Mouse (Mus musculus) midbrain, embryonic 14.5 days (tissue): ENCODE data around the gene Dlx5. TPM values are rescaled to one million over a fixed set of nuclear protein-coding genes. Genes with fewer than 3 reads are reported as not detected.

Source experiments
- ATAC-seq: fragments of 200-750 bp; cut with Nextera tagmentation; 2 replicates; pipeline ENCODE4 v1.8.0; 2017; ENCODE audit warnings: moderate number of reproducible peaks, moderate library complexity; ENCODE audit not compliant: low FRiP score, low TSS enrichment
- DNase-seq: peaks from one replicate; pipeline ENCODE4 v3.0.0-alpha.2; 2015
- H3K27ac ChIP-seq: fragments of 300-500 bp; sonication (generic); replicated peaks from 2 replicates; pipeline ENCODE4 v1.5.1; 2014; ENCODE audit warnings: mild to moderate bottlenecking, low read depth, low read length, moderate library complexity
- H3K27me3 ChIP-seq: fragments of 300-500 bp; sonication (generic); 2 replicates; pipeline ENCODE4 v1.6.1; 2014; ENCODE audit warnings: low read length, control low read depth, mixed read lengths; ENCODE audit not compliant: control insufficient read depth, insufficient read depth
- H3K36me3 ChIP-seq: fragments of 300-500 bp; sonication (generic); 2 replicates; pipeline ENCODE4 v1.6.1; 2014; ENCODE audit warnings: low read length, control low read depth; ENCODE audit not compliant: control insufficient read depth, insufficient read depth
- H3K4me1 ChIP-seq: fragments of 300-500 bp; sonication (generic); 2 replicates; pipeline ENCODE4 v1.6.1; 2014; ENCODE audit warnings: mild to moderate bottlenecking, antibody characterized with exemption, low read length, control low read depth; ENCODE audit not compliant: control insufficient read depth, insufficient read depth
- H3K4me2 ChIP-seq: fragments of 300-500 bp; sonication (generic); 2 replicates; pipeline ENCODE4 v1.6.1; 2014; ENCODE audit warnings: mild to moderate bottlenecking, low read length, moderate library complexity
- H3K4me3 ChIP-seq: fragments of 300-500 bp; sonication (generic); replicated peaks from 2 replicates; pipeline ENCODE4 v1.5.1; 2014; ENCODE audit warnings: low read depth, low read length
- H3K9ac ChIP-seq: fragments of 300-500 bp; sonication (generic); replicated peaks from 2 replicates; pipeline ENCODE4 v1.6.1; 2014; ENCODE audit warnings: mild to moderate bottlenecking, low read length, moderate library complexity
- H3K9me3 ChIP-seq: fragments of 300-500 bp; sonication (generic); 2 replicates; pipeline ENCODE4 v1.6.1; 2016; ENCODE audit warnings: low read length, control low read depth, mixed read lengths; ENCODE audit not compliant: control insufficient read depth
- WGBS: fragments of 180-500 bp; shearing (Covaris S2); extraction: QIAGEN DNeasy Blood & Tissue Kit; methylation state at CpG from one replicate; pipeline ENCODE4 v1.1.7; 2014; 5-methylcytosine and 5-hydroxymethylcytosine counted together
- polyA plus RNA-seq: library from polyadenylated mRNA; unstranded; fragments of >200 nt; fragmentation: Nextera tagmentation; extraction: Ambion mirVana; gene quantifications from 2 replicates; pipeline ENCODE4 v1.2.1, GENCODE M21; 2014

The Dlx5 gene
- polyA plus RNA-seq, 1 experiment from 2014 or later = 0.26 TPM

DNA sequence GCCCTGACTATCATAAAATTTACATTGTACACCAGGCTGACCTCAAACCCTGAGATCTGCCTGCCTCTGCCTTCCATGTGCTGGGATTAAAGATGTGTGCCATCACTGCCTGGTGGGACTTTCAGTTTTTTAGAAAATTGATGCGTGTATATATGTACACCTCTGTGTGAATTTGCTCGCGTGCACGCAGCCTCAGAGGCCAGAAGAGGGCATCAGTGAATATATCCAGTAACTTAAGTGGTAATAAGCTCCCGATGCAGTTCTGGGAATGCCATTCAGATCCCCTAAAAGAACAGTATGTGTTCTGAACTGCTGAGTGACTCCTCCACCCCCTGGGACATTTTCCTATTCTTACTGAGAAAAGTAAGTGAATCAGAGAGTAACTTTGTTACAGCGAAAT is 8.2 kb upstream of the Dlx5 start:
- no peak overlapping the region for H3K9ac ChIP-seq
- no peaks in the 10 kb centered on the region for H3K9me3 ChIP-seq
- no peak overlapping the region for H3K4me3 ChIP-seq
- no peak overlapping the region for H3K4me2 ChIP-seq
- DNase-seq = peak; percentile 3
- H3K4me1 ChIP-seq = no peaks in the 10 kb centered on the region
- 67% methylated on average over 6 of the region's 6 CpGs for WGBS
- no peaks in the 10 kb centered on the region; the same call in 1 of the 2 replicates for H3K27me3 ChIP-seq
- no peak overlapping the region for H3K27ac ChIP-seq
- no peak for ATAC-seq
- H3K36me3 ChIP-seq = no peaks in the 10 kb centered on the region

DNA sequence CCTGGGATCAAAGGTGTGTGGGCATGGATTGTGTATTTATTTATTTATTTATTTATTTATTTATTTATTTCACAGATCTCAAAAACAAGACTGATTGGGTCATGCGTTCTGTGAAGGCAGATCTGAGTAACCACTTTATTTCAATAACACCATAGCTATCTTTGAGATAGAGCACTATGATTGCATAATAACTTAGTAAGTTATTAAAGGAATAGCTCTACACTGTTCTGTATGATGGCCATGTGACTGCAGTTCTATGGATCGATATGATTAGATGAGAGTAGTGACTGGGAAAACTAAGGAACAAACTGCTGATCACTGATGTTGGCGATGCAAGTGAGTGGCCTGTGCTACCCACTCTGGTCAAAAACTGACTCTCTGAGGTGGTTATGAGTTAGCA is 4.3 kb upstream of the Dlx5 start:
- ATAC-seq = no peak
- WGBS = 88% methylated on average over 3 of the region's 3 CpGs
- Histone ChIP-seq H3K36me3 (no peaks in the 10 kb centered on the region), H3K4me3 (no peak overlapping the region), H3K27ac (no peak overlapping the region), H3K4me2 (no peak overlapping the region), H3K27me3 (peaks cover 35% of the 10 kb centered on the region), H3K9me3 (no peaks in the 10 kb centered on the region), H3K9ac (no peak overlapping the region), H3K4me1 (peaks cover 7% of the 10 kb centered on the region)
- no peak for DNase-seq

DNA sequence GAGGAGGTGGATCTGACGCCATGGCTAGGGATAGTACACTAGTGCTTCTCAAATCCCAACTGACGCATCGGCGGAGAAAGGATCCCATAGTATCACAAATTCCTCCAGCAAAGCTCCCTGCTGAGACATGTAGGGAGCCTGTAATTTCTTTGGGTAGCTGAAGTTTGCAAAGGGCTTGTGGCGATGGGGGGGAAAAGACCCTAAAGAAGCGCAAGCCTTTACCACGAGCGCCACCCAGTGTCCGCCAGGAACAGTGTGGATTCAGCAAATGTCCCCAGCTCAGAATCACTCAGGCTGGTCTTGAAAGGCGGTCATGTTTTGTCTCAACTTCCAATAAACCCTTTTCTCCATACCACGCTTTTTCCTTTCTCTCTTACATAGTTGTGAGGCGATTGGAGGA is 3.0 kb upstream of the Dlx5 start:
- 2% methylated on average over 12 of the region's 12 CpGs for WGBS
- DNase-seq (peak; percentile 93), ATAC-seq (peak; percentile 47; the same call in 1 of the 2 replicates)
- H3K27me3 ChIP-seq = peaks cover 48% of the 10 kb centered on the region
- peaks cover 8% of the 10 kb centered on the region for H3K4me1 ChIP-seq
- H3K4me3 ChIP-seq = no peak overlapping the region
- no peak overlapping the region for H3K4me2 ChIP-seq
- H3K9me3 ChIP-seq = no peaks in the 10 kb centered on the region
- H3K9ac ChIP-seq = no peak overlapping the region
- no peaks in the 10 kb centered on the region for H3K36me3 ChIP-seq
- no peak overlapping the region for H3K27ac ChIP-seq

DNA sequence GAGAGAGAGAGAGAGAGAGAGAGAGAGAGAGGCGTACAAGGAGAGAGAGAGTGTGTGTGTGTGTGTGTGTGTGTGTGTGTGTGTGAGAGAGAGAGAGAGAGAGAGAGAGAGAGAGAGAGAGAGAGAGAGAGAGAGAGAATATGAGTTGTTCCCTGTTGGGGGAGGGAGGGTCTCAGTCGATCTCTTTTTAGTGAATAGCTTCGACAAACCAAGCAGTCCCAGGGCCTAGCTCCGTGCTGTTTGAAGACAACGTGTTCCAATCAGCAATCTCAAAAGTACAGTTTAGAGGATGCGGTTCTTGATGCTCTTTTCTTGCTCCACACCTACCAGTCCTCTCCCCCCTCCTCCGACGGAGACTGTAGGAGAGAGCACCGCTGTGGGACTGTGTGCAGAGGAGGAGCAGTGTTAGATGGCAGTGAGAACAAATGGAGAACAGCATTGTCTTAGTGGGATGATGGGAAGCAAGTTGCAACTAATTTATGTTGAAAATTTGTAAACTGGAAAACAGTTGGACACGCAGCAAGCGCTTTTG is 447 bp upstream of the Dlx5 start:
- Histone ChIP-seq H3K27ac (no peak overlapping the region), H3K4me2 (peak overlapping the region; percentile 78), H3K9me3 (no peaks in the 10 kb centered on the region), H3K9ac (no peak overlapping the region), H3K4me3 (no peak overlapping the region), H3K27me3 (peaks cover 73% of the 10 kb centered on the region), H3K4me1 (peaks cover 8% of the 10 kb centered on the region), H3K36me3 (no peaks in the 10 kb centered on the region)
- peak; percentile 17 for DNase-seq
- ATAC-seq = no peak
- WGBS = 4% methylated on average over 11 of the region's 11 CpGs

DNA sequence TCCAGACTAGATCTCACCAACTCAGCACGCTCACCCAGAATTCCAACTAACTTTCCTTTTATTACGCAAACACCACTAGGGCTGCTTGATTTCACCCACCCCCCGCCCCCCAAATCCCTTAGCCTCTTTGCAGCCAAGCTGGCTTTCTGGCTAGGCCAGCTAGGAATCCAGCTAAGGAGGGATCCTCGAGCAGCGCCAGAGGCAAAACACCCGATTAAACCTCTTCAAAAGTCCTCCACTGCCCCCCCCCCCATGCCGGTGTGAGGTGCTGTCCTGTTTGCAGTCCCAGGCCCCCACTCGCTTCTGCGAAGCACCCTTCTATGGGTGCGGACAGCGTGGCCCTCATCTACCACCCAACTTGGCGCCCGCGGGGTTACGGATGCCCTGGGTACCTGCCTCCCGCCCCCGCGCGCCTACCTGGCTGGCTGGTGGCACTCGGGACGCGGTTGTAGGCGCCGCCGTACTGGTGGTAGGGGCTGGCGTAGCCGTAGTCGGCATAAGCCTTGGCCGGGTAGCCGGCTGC is 709 bp downstream of the Dlx5 start:
- peak overlapping the region; percentile 39; the same call in 1 of the 2 replicates for H3K9ac ChIP-seq
- no peaks in the 10 kb centered on the region for H3K9me3 ChIP-seq
- H3K4me1 ChIP-seq = peaks cover 8% of the 10 kb centered on the region
- H3K4me3 ChIP-seq = peak overlapping the region; percentile 39
- 1% methylated on average over 30 of the region's 30 CpGs for WGBS
- ATAC-seq (0 out of 2 replicates have a peak, but pooled peaks have one; percentile 1), DNase-seq (no peak)
- no peaks in the 10 kb centered on the region for H3K36me3 ChIP-seq
- peak overlapping the region; percentile 78 for H3K4me2 ChIP-seq
- H3K27me3 ChIP-seq = peaks cover 85% of the 10 kb centered on the region
- 0 out of 2 replicates have a peak overlapping the region, but pooled peaks have one; percentile 37 for H3K27ac ChIP-seq

DNA sequence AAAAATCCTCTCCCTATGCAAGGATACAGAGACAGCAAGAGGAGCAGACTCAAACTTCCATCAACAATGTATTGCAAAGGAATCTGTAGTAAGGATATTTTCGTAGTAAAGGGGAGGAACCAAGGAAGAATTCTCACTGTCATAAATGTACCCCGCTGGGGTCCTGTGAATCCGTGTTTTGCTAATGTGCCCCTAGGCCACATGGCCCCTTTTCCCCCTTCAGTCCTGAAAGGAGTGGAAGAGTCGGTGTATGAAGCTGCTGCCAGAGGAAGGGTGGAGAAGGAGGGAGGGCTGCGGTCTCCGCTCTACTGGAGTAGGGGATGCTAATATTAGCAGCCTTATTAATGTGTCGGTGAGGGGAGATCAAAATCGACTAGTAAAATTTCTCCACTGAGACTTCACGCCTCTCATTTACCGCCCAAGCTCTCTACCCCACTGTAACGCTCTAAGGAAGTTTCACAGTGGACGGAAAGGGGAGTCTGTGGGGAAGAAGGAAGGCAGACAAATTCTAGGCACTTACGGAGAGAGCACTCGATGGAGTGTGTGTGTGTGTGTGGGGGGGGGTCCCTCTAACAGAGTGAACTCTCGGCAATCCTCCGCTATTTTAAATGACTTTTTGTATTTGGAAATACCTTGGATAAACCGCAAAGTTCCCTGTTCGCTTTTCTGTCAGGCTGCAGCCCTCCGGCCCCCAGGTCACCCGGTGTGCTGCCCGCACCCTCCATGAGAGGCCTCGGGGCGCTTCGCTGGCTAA is 1.3 kb downstream of the Dlx5 start:
- Histone ChIP-seq H3K36me3 (no peaks in the 10 kb centered on the region), H3K27me3 (peaks cover 91% of the 10 kb centered on the region), H3K9ac (no peak overlapping the region; the same call in 1 of the 2 replicates), H3K9me3 (no peaks in the 10 kb centered on the region), H3K27ac (no peak overlapping the region), H3K4me3 (peak overlapping the region; percentile 39), H3K4me2 (peak overlapping the region; percentile 78), H3K4me1 (peaks cover 8% of the 10 kb centered on the region)
- peak; percentile 31 for DNase-seq
- 1% methylated on average over 24 of the region's 24 CpGs for WGBS
- no peak for ATAC-seq

DNA sequence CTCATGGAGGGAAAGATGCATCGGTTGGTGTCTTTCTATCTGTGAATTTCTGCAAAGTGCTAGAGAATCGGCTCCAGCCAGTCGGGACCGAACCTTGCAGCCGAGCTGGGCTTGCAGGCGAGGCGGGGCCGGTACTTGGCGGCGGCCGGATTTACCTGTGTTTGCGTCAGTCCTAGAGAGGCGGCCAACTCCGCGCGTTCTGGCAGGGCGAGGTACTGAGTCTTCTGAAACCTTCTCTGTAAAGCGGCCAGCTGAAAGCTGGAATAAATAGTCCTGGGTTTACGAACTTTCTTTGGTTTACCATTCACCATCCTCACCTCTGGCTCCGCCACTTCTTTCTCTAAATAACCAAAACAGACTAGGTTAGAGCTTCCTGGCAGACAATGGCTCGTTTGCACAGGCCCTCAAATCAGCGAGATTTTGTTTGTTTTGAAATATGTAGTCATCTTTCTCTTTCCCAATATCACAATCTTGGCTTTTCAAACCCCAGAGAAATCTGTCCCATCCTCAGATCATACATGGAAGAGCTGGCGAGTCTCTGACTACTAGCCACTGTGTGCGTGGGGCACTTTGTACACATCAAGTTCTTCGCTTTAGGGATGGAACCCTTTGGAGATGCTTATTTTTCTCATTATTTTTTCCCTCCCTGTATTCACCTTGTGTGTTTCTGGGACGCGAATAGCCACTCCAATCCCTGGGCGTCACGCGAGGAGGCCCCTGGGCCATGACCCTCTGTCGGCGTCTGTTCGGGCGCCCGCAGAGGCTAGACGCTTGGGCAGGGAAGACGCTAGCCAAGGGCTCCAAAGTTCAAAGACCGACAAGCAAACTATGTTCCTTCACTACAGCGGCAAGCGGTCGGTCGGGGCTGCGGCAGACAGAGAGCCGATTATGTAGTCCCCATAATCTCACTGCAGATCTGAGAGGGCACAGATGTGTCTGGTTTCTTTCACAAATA is 2.2 kb downstream of the Dlx5 start:
- no peak overlapping the region for H3K4me2 ChIP-seq
- no peak overlapping the region for H3K27ac ChIP-seq
- DNase-seq (peak; percentile 54), ATAC-seq (no peak)
- peaks cover 98% of the 10 kb centered on the region for H3K27me3 ChIP-seq
- peaks cover 8% of the 10 kb centered on the region for H3K4me1 ChIP-seq
- no peaks in the 10 kb centered on the region for H3K36me3 ChIP-seq
- no peaks in the 10 kb centered on the region for H3K9me3 ChIP-seq
- under 1% methylated on average over 44 of the region's 44 CpGs for WGBS
- peak overlapping the region; percentile 39 for H3K4me3 ChIP-seq
- no peak overlapping the region for H3K9ac ChIP-seq

DNA sequence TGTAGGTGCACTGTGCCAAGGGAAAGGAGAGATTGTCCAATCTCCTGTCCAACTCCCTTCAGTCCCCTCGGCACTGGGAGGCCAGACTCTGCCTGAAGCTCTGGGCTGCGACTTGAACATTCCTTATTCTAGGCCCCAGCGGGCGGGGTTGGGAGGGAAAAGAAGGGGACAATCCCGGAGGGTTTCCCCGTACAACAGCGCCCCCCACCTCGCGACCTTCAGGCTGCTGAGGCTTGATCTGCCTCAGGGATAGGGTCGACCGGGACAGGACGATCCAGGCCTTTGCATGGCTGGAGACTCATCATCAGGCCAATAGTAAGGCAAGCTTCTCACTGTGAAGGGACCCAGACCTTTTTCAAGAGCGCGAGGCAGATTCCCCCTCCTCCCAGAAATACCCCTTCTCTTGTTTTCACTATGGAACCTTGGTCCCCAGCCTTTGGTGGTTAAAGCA is 3.0 kb downstream of the Dlx5 start:
- Histone ChIP-seq H3K4me3 (0 out of 2 replicates have a peak overlapping the region, but pooled peaks have one; percentile 8), H3K36me3 (no peaks in the 10 kb centered on the region), H3K27me3 (peaks cover 98% of the 10 kb centered on the region), H3K27ac (no peak overlapping the region), H3K4me2 (peak overlapping the region; percentile 10), H3K9ac (no peak overlapping the region; the same call in 1 of the 2 replicates), H3K9me3 (no peaks in the 10 kb centered on the region), H3K4me1 (peaks cover 8% of the 10 kb centered on the region)
- ATAC-seq = no peak
- WGBS = under 1% methylated on average over 14 of the region's 14 CpGs
- peak; percentile 42 for DNase-seq
